Mouse (Mus musculus) ES-E14 (cell line): ENCODE measurements at regions not wholly inside any gene's neighbourhood (a gene's known extent, or its start where the extent isn't known, plus 50 kb on each side); places are given as distances from the start of the nearest gene placed in this dataset.

Experiments used
- DNase-seq: peaks from one replicate; pipeline ENCODE4 v3.0.0-alpha.2; 2013; ENCODE audit warnings: low read depth, low spot score
- H3K27ac ChIP-seq: 2 replicates; pipeline ENCODE4 v1.5.1; 2012; ENCODE audit warnings: low read depth, mild to moderate bottlenecking, low read length, moderate library complexity, mixed read lengths; ENCODE audit not compliant: poor library complexity, insufficient read depth, severe bottlenecking
- H3K36me3 ChIP-seq: 2 replicates; pipeline ENCODE4 v1.6.1; 2012; ENCODE audit warnings: mild to moderate bottlenecking, low read length, moderate library complexity, mixed read lengths; ENCODE audit not compliant: control insufficient read depth, poor library complexity, insufficient read depth, severe bottlenecking
- H3K4me1 ChIP-seq, 2 experiments: fragments of 150-350 bp in 1 of 2; sonication (generic) in 1 of 2; 2 replicates each; pipeline ENCODE4 v1.6.1; 2012; ENCODE audit warnings: low read length in 2 of 2, mild to moderate bottlenecking in 1 of 2, mixed read lengths in 1 of 2; ENCODE audit not compliant: control insufficient read depth in 2 of 2, insufficient read depth in 2 of 2, poor library complexity in 1 of 2
- H3K4me3 ChIP-seq, 2 experiments: fragments of 150-350 bp in 1 of 2; sonication (generic) in 1 of 2; 2 replicates each; pipeline ENCODE4 v1.5.1; 2012; ENCODE audit warnings: low read length in 2 of 2, low read depth in 1 of 2, mild to moderate bottlenecking in 1 of 2, mixed read lengths in 1 of 2; ENCODE audit not compliant: insufficient read depth in 1 of 2, poor library complexity in 1 of 2, severe bottlenecking in 1 of 2
- H3K9ac ChIP-seq: 2 replicates; pipeline ENCODE4 v1.6.1; 2012; ENCODE audit warnings: low read depth, mild to moderate bottlenecking, low read length, mixed read lengths; ENCODE audit not compliant: poor library complexity, insufficient read depth, severe bottlenecking
- H3K9me3 ChIP-seq: fragments of 150-350 bp; sonication (generic); 2 replicates; pipeline ENCODE4 v1.6.1; 2012; ENCODE audit warnings: low read depth, mild to moderate bottlenecking, low read length; ENCODE audit not compliant: control insufficient read depth, insufficient read depth
- CHD2 ChIP-seq: IDR thresholded peaks from 2 replicates; pipeline ENCODE4 v1.6.1; 2014; ENCODE audit warnings: mild to moderate bottlenecking, low read depth, low read length, inconsistent platforms
- HCFC1 ChIP-seq: IDR thresholded peaks from 2 replicates; pipeline ENCODE4 v1.6.1; 2012; ENCODE audit warnings: low read length, inconsistent platforms, borderline replicate concordance; ENCODE audit not compliant: insufficient read depth
- MAFK ChIP-seq: IDR thresholded peaks from 2 replicates; pipeline ENCODE4 v1.6.1; 2014; ENCODE audit warnings: mild to moderate bottlenecking, low read depth, low read length, inconsistent platforms; ENCODE audit not compliant: insufficient read depth
- ZC3H11A ChIP-seq: IDR thresholded peaks from 2 replicates; pipeline ENCODE4 v1.6.1; 2012; ENCODE audit warnings: low read depth, mild to moderate bottlenecking, inconsistent platforms, low read length, borderline replicate concordance
- ZNF384 ChIP-seq: IDR thresholded peaks from 2 replicates; pipeline ENCODE4 v1.6.1; 2012; ENCODE audit warnings: low read depth, low read length, inconsistent platforms
- in situ Hi-C, 2 experiments: fragments of 600-800 bp; cut with MboI; formaldehyde crosslinking; loops; one replicate each; pipeline ENCODE4 v1.15.1; 2025; ENCODE audit warnings: low sequenced_read_pairs in 2 of 2, inconsistent platforms in 1 of 2; ENCODE audit not compliant: unreplicated experiment in 2 of 2

GRCm38 (mm10) chr13:3752334-3752733, 51.8 kb downstream of the Calml3 start:
- in situ Hi-C loops: no loop called here
- Histone ChIP-seq H3K36me3 (no peaks in the 10 kb centered on the region), H3K27ac (no peak overlapping the region), H3K9me3 (no peaks in the 10 kb centered on the region), H3K4me1 (no peaks in the 10 kb centered on the region; a peak in 1 of 4 replicates), H3K4me3 (no peak overlapping the region), H3K9ac (no peak overlapping the region)
- TF ChIP-seq HCFC1: no peak
- DNase-seq: no peak

DNA sequence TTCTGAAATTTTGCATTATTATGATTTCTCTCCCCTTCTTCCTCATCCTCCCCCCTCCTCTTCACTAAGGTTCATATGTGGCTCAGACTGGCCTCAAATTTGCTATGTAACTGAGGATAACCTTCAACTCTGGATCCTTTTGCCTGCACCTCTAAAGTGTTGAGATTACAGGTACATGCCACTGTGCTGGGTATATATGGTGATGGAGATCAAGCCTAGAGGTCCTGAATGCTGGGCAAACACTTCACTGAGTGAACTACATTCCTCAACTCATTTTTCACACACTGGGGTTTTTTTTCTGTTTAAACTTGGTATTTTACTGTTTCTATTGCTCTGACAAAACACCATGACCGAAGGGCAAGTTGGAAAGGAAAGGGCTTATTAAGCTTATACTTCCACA, 52.9 kb downstream of the Calml3 start:
- TF ChIP-seq HCFC1 (no peak), ZC3H11A (no peak), CHD2 (no peak), ZNF384 (no peak), MAFK (no peak)
- no peaks in the 10 kb centered on the region for H3K36me3 ChIP-seq
- no peak for DNase-seq
- H3K9ac ChIP-seq: no peak overlapping the region
- in situ Hi-C loops: no loop called here
- peaks cover 0 to 1% of the 10 kb centered on the region in 2 experiments; a peak in 1 of 4 replicates for H3K4me1 ChIP-seq
- no peaks in the 10 kb centered on the region for H3K9me3 ChIP-seq
- no peak overlapping the region for H3K4me3 ChIP-seq
- H3K27ac ChIP-seq: no peak overlapping the region

- H3K9me3 ChIP-seq: no peaks in the 10 kb centered on the region
- peaks cover 0 to 1% of the 10 kb centered on the region in 2 experiments; a peak in 1 of 4 replicates for H3K4me1 ChIP-seq
- H3K27ac ChIP-seq: no peak overlapping the region
- in situ Hi-C loops: no loop called here
- H3K4me3 ChIP-seq: no peak overlapping the region
- DNase-seq: no peak
- H3K36me3 ChIP-seq: no peaks in the 10 kb centered on the region
- TF ChIP-seq ZNF384: no peak
- no peak for TF ChIP-seq HCFC1
- TF ChIP-seq MAFK: no peak
- no peak for TF ChIP-seq ZC3H11A
- no peak for TF ChIP-seq CHD2
- no peak overlapping the region for H3K9ac ChIP-seq
Observed at GRCm38 (mm10) chr13:3750756-3751155, 53.4 kb downstream of the Calml3 start.

DNA sequence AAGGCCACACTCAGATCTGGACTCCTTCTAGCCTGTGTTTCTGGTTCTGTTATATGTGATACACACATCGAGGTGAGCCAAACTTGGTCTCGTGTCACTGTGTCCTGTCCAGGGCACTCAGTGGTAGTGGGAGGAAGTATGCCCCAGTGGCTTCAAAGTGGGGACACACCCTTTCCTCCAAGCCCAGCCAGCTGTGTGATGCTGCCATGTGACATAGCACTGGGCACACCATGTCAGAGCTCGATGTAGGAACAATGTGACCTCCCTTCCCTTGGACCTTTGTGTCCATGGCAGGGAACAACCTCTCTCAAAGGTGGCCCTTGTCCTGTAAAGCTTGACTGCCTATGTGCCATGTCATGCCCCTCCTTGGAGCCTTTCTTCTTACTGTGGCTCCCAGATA, 54.5 kb downstream of the Calml3 start:
- H3K36me3 ChIP-seq: no peaks in the 10 kb centered on the region
- DNase-seq: no peak
- H3K4me3 ChIP-seq: no peak overlapping the region
- no peak overlapping the region for H3K27ac ChIP-seq
- peaks cover 0 to 1% of the 10 kb centered on the region in 2 experiments; a peak in 1 of 4 replicates for H3K4me1 ChIP-seq
- in situ Hi-C loops: no loop called here
- TF ChIP-seq CHD2: no peak
- TF ChIP-seq HCFC1: no peak
- TF ChIP-seq ZNF384: no peak
- TF ChIP-seq ZC3H11A: no peak
- no peak for TF ChIP-seq MAFK
- no peaks in the 10 kb centered on the region for H3K9me3 ChIP-seq
- no peak overlapping the region for H3K9ac ChIP-seq

DNA sequence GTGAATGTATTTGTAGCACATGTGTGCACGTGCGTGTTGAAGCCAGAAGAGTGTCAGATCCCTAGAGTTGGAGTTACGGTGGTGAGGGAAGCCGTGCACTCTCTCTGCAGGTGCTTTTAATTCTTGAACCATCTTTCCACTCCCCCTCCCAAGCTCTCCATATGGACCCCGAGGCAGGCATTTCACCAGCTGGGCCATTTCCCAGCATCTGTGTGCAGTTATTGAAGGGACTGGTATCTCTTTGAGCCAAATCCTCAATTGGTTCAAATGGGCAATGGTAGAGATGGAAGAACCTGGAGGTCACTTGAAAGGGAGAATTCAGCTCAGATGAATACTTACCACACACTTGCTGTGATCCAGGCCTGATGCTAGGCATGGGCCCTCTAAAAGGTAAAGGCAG, 55.3 kb downstream of the Calml3 start:
- no peak for DNase-seq
- Histone ChIP-seq H3K4me3 (no peak overlapping the region), H3K9me3 (no peaks in the 10 kb centered on the region), H3K27ac (no peak overlapping the region), H3K9ac (no peak overlapping the region), H3K4me1 (peaks cover 0 to 1% of the 10 kb centered on the region in 2 experiments; a peak in 1 of 4 replicates), H3K36me3 (no peaks in the 10 kb centered on the region)
- in situ Hi-C loops: no loop called here
- TF ChIP-seq MAFK (no peak), HCFC1 (no peak), ZNF384 (no peak), CHD2 (no peak), ZC3H11A (no peak)
